19 mouse cellular contexts compared by ENCODE assay signal in genomic region chr3:100009807-100010206, GRCm38 (mm10).
DNase-seq lines count a peak whose midpoint lies in the region; ATAC-seq and TF ChIP-seq lines count a peak whose summit lies in the region.
"Had no signal": no experiment of that assay in that cellular context is flagged by ENCODE, and none has a peak within 500 bp of the region (broad histone marks: within the 10 kb centered on the region; RNA-seq: fewer than 3 reads in every experiment).

No protein-coding gene starts in this region.

- no peak overlapping the region for H3K27ac ChIP-seq in embryonic facial prominence, embryonic 14.5 days (replicated peaks; ENCODE audit: low read depth, low read length)
- no peak overlapping the region for H3K27ac ChIP-seq in embryonic facial prominence, embryonic 10.5 days (replicated peaks)
- no peak overlapping the region for H3K27ac ChIP-seq in lung, embryonic 14.5 days (ENCODE audit: low read depth)
- H3K27ac ChIP-seq: forebrain, embryonic 15.5 days; heart, embryonic 13.5 days; hindbrain, embryonic 15.5 days had no signal

- peak; percentile 6 to 9 for DNase-seq in cerebellum, adult 18-20 months
- DNase-seq in cerebellum, adult 9-10 months: no peak
- peak; percentile 29 for DNase-seq in embryonic facial prominence, embryonic 14.5 days (ENCODE audit: low spot score)
- DNase-seq in embryonic facial prominence, embryonic 10.5 days (ENCODE audit: low spot score): no peak
- peak; percentile 40 for DNase-seq in lung, embryonic 14.5 days
- no peak for DNase-seq in lung, adult 18-20 months
- DNase-seq in thymus, postnatal 36 days: no peak
- DNase-seq: adrenal gland, adult 2 months; adrenal gland, postnatal 25 days; B cell, adult 2 months; cerebellum, adult 11 months; gastrocnemius, postnatal 36 days; heart, adult 11 months; heart, postnatal 36 days had no signal

- H3K4me1 ChIP-seq in embryonic facial prominence, embryonic 14.5 days (ENCODE audit: control insufficient read depth, insufficient read depth, low read length): no peaks in the 10 kb centered on the region
- no peaks in the 10 kb centered on the region for H3K4me1 ChIP-seq in embryonic facial prominence, embryonic 10.5 days
- H3K4me1 ChIP-seq in lung, embryonic 14.5 days (ENCODE audit: insufficient read depth): no peaks in the 10 kb centered on the region
- H3K4me1 ChIP-seq: forebrain, embryonic 15.5 days; heart, embryonic 13.5 days; hindbrain, embryonic 15.5 days had no signal

- no peak for TF ChIP-seq CTCF in lung, embryonic 14.5 days (IDR thresholded peaks at IDR 0.05; ENCODE audit: low read depth)

- no peaks in the 10 kb centered on the region for H3K27me3 ChIP-seq in embryonic facial prominence, embryonic 14.5 days (replicated peaks; ENCODE audit: control insufficient read depth, insufficient read depth, low read length)
- H3K27me3 ChIP-seq in embryonic facial prominence, embryonic 10.5 days (replicated peaks; ENCODE audit: low read depth, poor library complexity, severe bottlenecking): no peaks in the 10 kb centered on the region
- no peaks in the 10 kb centered on the region for H3K27me3 ChIP-seq in lung, embryonic 14.5 days (ENCODE audit: insufficient read depth, low read length)
- H3K27me3 ChIP-seq: forebrain, embryonic 15.5 days; heart, embryonic 13.5 days; hindbrain, embryonic 15.5 days had no signal

- H3K36me3 ChIP-seq in embryonic facial prominence, embryonic 14.5 days (ENCODE audit: control insufficient read depth, insufficient read depth, low read length): no peaks in the 10 kb centered on the region
- no peaks in the 10 kb centered on the region for H3K36me3 ChIP-seq in embryonic facial prominence, embryonic 10.5 days (replicated peaks)
- no peaks in the 10 kb centered on the region for H3K36me3 ChIP-seq in lung, embryonic 14.5 days (ENCODE audit: insufficient read depth)
- H3K36me3 ChIP-seq: forebrain, embryonic 15.5 days; G1E; heart, embryonic 13.5 days; hindbrain, embryonic 15.5 days had no signal

- no peaks in the 10 kb centered on the region for H3K9me3 ChIP-seq in embryonic facial prominence, embryonic 14.5 days (ENCODE audit: control insufficient read depth, low read length)
- H3K9me3 ChIP-seq in embryonic facial prominence, embryonic 10.5 days: no peaks in the 10 kb centered on the region
- H3K9me3 ChIP-seq in lung, embryonic 14.5 days (ENCODE audit: low read depth, low read length): no peaks in the 10 kb centered on the region
- H3K9me3 ChIP-seq: forebrain, embryonic 15.5 days; heart, embryonic 13.5 days; hindbrain, embryonic 15.5 days had no signal

- no peak overlapping the region for H3K4me2 ChIP-seq in embryonic facial prominence, embryonic 14.5 days (ENCODE audit: low read depth, low read length)
- no peak overlapping the region for H3K4me2 ChIP-seq in lung, embryonic 14.5 days
- H3K4me2 ChIP-seq: forebrain, embryonic 15.5 days; heart, embryonic 13.5 days; hindbrain, embryonic 15.5 days had no signal

- H3K4me3 ChIP-seq in embryonic facial prominence, embryonic 14.5 days (ENCODE audit: low read depth, low read length): no peak overlapping the region
- H3K4me3 ChIP-seq in embryonic facial prominence, embryonic 10.5 days: no peak overlapping the region
- H3K4me3 ChIP-seq in lung, embryonic 14.5 days (ENCODE audit: low read depth, low read length): no peak overlapping the region
- H3K4me3 ChIP-seq: forebrain, embryonic 15.5 days; heart, embryonic 13.5 days; hindbrain, embryonic 15.5 days had no signal

- peak; percentile 63; the same call in 1 of the 2 replicates for ATAC-seq in embryonic facial prominence, embryonic 14.5 days (ENCODE audit: low read depth)
- no peak; the same call in 1 of the 2 replicates for ATAC-seq in lung, embryonic 14.5 days (ENCODE audit: insufficient read depth)
- ATAC-seq: CD4-positive, CD25-positive, alpha-beta regulatory T cell, adult 4 months; forebrain, embryonic 15.5 days had no signal

- no peak overlapping the region for H3K9ac ChIP-seq in embryonic facial prominence, embryonic 14.5 days (ENCODE audit: low read depth, low read length)
- H3K9ac ChIP-seq in lung, embryonic 14.5 days: no peak overlapping the region
- H3K9ac ChIP-seq: forebrain, embryonic 15.5 days; heart, embryonic 13.5 days; hindbrain, embryonic 15.5 days had no signal

Comparison
In these comparisons a context has a peak if more than half of its experiments do, and no peak if none do; other contexts are left out.
1. DNase-seq: peak in cerebellum, adult 18-20 months (2 of 2), embryonic facial prominence, embryonic 14.5 days (single experiment) and lung, embryonic 14.5 days (single experiment); none in cerebellum, adult 9-10 months (single experiment), embryonic facial prominence, embryonic 10.5 days (single experiment), lung, adult 18-20 months (0 of 2) and thymus, postnatal 36 days (0 of 2).